Mouse (Mus musculus) hindbrain, postnatal 0 days (tissue): ENCODE results near the gene Pinlyp. TPM values are rescaled to one million over a fixed set of nuclear protein-coding genes. Genes with fewer than 3 reads are reported as not detected.
"Not testable (repeated sequence)": the region's sequence is repeated elsewhere in the genome, so short reads cannot be mapped to it uniquely, and the experiment has no call there.

Experiments used
- ATAC-seq: fragments of 200-750 bp; cut with Nextera tagmentation; 2 replicates; pipeline ENCODE4 v1.8.0; 2017; ENCODE audit warnings: mild to moderate bottlenecking, moderate TSS enrichment, moderate library complexity
- DNase-seq: peaks from one replicate; pipeline ENCODE4 v3.0.0-alpha.2; 2015; ENCODE audit warnings: low spot score
- H3K27ac ChIP-seq: fragments of 300-500 bp; sonication (generic); 2 replicates; pipeline ENCODE4 v1.5.1; 2014; ENCODE audit warnings: mild to moderate bottlenecking
- H3K27me3 ChIP-seq: fragments of 300-500 bp; sonication (generic); 2 replicates; pipeline ENCODE4 v1.6.1; 2014; ENCODE audit warnings: low read length, mixed read lengths; ENCODE audit not compliant: insufficient read depth
- H3K36me3 ChIP-seq: fragments of 300-500 bp; sonication (generic); 2 replicates; pipeline ENCODE4 v1.6.1; 2014; ENCODE audit warnings: low read length, mixed read lengths; ENCODE audit not compliant: insufficient read depth
- H3K4me1 ChIP-seq: fragments of 300-500 bp; sonication (generic); 2 replicates; pipeline ENCODE4 v1.6.1; 2014; ENCODE audit warnings: antibody characterized with exemption, low read length, mixed read lengths; ENCODE audit not compliant: insufficient read depth
- H3K4me2 ChIP-seq: fragments of 300-500 bp; sonication (generic); 2 replicates; pipeline ENCODE4 v1.6.1; 2014; ENCODE audit warnings: low read depth, mild to moderate bottlenecking, low read length, moderate library complexity, mixed read lengths
- H3K4me3 ChIP-seq: fragments of 300-500 bp; sonication (generic); 2 replicates; pipeline ENCODE4 v1.5.1; 2014; ENCODE audit warnings: low read length
- H3K9ac ChIP-seq: fragments of 300-500 bp; sonication (generic); replicated peaks from 2 replicates; pipeline ENCODE4 v1.6.1; 2014; ENCODE audit warnings: mild to moderate bottlenecking, low read length, moderate library complexity, mixed read lengths
- H3K9me3 ChIP-seq: fragments of 300-500 bp; sonication (generic); 2 replicates; pipeline ENCODE4 v1.6.1; 2016; ENCODE audit warnings: low read length, mixed read lengths
- CTCF ChIP-seq: IDR thresholded peaks from 2 replicates; pipeline ENCODE4 v1.5.1; 2016; ENCODE audit warnings: antibody characterized with exemption, control low read depth, low read depth
- WGBS: fragments of 180-500 bp; shearing (Covaris S2); extraction: QIAGEN DNeasy Blood & Tissue Kit; methylation state at CpG from one replicate; pipeline ENCODE4 v1.1.7; 2014; 5-methylcytosine and 5-hydroxymethylcytosine counted together
- polyA plus RNA-seq: library from polyadenylated mRNA; unstranded; fragments of >200 nt; fragmentation: Nextera tagmentation; extraction: Ambion mirVana; gene quantifications from 2 replicates; pipeline ENCODE4 v1.2.1, GENCODE M21; 2015
- total RNA-seq: library from RNA; depleted of rRNA; stranded (reverse); fragments of >200 nt; gene quantifications from 2 replicates; pipeline ENCODE4 v1.2.3, GENCODE M21; 2014

Gene Pinlyp
- total and polyA plus RNA-seq, 2 experiments from 2014 or later = not detected

DNA sequence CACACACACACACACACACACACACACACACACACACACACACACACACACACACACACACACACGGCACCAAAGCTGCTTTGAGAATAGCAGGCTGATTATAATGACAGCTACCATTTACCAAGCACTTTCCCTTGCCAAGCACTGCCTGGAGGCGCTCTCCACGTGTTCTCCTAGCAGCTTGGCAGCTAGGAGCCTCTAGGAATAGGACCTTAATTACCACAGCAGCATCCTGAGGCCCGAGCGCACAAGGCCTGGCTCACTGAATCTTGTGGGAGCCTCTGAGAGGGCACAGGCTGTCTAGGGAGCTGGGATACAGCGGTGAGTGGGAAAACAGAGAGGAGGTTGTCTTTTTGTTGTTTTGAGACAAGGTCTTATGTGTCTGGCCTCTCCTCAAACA lies 28.3 kb downstream of the Pinlyp start:
- TF ChIP-seq CTCF = no peak
- Histone ChIP-seq H3K9ac (no peak overlapping the region), H3K9me3 (no peaks in the 10 kb centered on the region), H3K4me2 (no peak overlapping the region), H3K4me1 (no peaks in the 10 kb centered on the region), H3K27me3 (no peaks in the 10 kb centered on the region), H3K36me3 (no peaks in the 10 kb centered on the region), H3K27ac (peak overlapping the region; percentile 45), H3K4me3 (no peak overlapping the region)
- 34% methylated on average over 6 of the region's 6 CpGs for WGBS
- peak; percentile 47 for DNase-seq
- ATAC-seq = peak; percentile 48

DNA sequence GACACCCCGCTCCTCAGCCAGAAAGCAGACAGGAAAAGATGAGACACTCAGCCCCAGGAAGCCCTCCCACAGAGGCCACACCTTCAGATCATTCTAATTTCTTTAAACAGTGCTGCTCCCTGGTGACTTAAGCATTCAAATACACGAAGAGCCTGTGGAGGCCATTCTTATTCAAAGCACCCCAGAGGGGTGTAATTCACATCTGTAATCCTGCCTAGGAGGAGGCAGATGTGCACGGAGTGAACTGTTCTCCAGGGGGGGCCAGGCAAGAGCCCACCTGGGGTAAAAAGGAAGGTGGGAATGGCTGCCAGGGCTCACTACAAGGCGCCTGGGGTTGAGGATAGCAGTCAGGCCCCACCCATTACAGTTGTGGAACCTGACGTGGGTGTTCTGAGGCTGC lies 28.8 kb downstream of the Pinlyp start:
- ATAC-seq = no peak
- Histone ChIP-seq H3K9ac (no peak overlapping the region), H3K27me3 (no peaks in the 10 kb centered on the region), H3K27ac (peak overlapping the region; percentile 32; the same call in 1 of the 2 replicates), H3K9me3 (no peaks in the 10 kb centered on the region), H3K36me3 (no peaks in the 10 kb centered on the region), H3K4me1 (no peaks in the 10 kb centered on the region), H3K4me3 (no peak overlapping the region), H3K4me2 (no peak overlapping the region)
- WGBS = 37% methylated on average over 5 of the region's 5 CpGs
- no peak for DNase-seq
- no peak for TF ChIP-seq CTCF

DNA sequence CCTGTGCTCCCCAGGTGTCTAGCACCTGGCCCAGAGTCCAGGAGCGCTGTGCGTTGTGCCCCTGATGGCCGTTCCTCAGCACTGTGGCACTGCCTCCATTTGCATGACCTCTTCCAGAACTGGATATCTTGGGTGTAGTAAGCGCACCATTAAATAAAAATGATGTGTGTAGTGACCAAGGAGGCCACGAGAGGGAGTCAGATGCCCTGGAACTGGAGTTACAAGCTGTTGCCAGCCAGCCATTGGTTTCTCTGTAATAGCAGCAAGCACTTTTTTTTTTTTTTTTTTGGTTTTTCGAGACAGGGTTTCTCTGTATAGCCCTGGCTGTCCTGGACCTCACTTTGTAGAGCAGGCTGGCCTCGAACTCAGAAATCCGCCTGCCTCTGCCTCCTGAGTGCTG lies 29.6 kb downstream of the Pinlyp start:
- peak; percentile 58 for TF ChIP-seq CTCF
- H3K4me2 ChIP-seq, H3K9ac ChIP-seq, H3K27ac ChIP-seq, H3K4me3 ChIP-seq, H3K27me3 ChIP-seq, H3K9me3 ChIP-seq, H3K4me1 ChIP-seq, H3K36me3 ChIP-seq: not testable (repeated sequence)
- ATAC-seq (peak; percentile 31), DNase-seq (peak; percentile 74)
- 65% methylated on average over 8 of the region's 8 CpGs for WGBS

DNA sequence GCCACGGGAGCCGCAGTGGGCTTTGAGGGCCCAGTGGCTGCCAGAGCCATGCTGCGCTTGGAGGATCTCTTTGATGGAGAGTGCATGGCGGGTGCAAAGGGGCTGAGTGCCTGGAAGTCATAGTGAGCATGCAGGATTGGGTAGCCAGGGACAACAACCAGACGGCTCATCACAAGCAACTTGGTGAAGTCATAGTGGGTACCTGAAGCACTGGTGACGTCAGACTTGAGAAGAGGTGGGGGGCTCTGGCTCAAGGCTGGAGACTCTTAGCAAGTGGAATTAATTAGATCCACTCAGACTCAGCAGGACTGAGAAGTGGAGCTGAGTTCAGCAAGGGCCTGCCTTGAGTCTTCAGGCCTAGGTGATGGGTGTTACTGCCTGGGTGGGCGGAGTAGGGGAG lies 33.6 kb downstream of the Pinlyp start, which contains the start of gene AC161166.1:
AC161166.1 (minus strand) TSS at position 101 of the 400 bp plus-strand sequence.
- no peaks in the 10 kb centered on the region for H3K27me3 ChIP-seq
- no peak for TF ChIP-seq CTCF
- ATAC-seq (no peak), DNase-seq (no peak)
- no peak within 1 kb of the TSS for H3K9ac ChIP-seq
- no peaks in the 10 kb centered on the region for H3K36me3 ChIP-seq
- H3K4me1 ChIP-seq = peaks cover 4% of the 10 kb centered on the region
- no peak within 1 kb of the TSS for H3K4me3 ChIP-seq
- no peak within 1 kb of the TSS for H3K4me2 ChIP-seq
- H3K9me3 ChIP-seq = no peaks in the 10 kb centered on the region
- WGBS = 87% methylated on average over 7 of the region's 7 CpGs
- no peak within 1 kb of the TSS for H3K27ac ChIP-seq

DNA sequence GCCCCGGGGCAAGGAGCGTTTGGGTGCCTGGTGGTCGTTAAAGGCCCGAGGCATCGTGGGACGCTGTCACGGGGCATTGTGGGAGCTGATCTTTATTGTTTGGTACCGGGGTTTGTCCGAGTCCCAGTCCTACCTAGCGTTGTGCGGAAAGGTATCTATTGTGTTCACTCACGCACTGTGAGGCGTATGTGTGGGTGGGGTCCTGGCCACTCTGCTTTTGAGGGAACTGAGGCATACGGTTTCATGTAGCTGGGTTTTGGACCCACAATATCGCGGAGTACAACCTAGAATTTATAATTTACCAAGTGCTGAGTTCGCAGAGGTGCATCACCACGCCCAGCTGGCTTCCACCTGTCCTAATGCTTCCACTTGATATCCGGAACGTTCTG lies 38.2 kb downstream of the Pinlyp start:
- Histone ChIP-seq H3K4me2 (peak overlapping the region; percentile 80), H3K27me3 (no peaks in the 10 kb centered on the region), H3K4me1 (peaks cover 14% of the 10 kb centered on the region), H3K9me3 (no peaks in the 10 kb centered on the region), H3K27ac (peak overlapping the region; percentile 100), H3K9ac (peak overlapping the region; percentile 78), H3K4me3 (peak overlapping the region; percentile 60), H3K36me3 (0 out of 2 replicates have a peak, but pooled peaks cover under 1% of the 10 kb centered on the region)
- 1% methylated on average over 20 of the region's 20 CpGs for WGBS
- peak; percentile 2 for ATAC-seq
- TF ChIP-seq CTCF = no peak
- no peak for DNase-seq

DNA sequence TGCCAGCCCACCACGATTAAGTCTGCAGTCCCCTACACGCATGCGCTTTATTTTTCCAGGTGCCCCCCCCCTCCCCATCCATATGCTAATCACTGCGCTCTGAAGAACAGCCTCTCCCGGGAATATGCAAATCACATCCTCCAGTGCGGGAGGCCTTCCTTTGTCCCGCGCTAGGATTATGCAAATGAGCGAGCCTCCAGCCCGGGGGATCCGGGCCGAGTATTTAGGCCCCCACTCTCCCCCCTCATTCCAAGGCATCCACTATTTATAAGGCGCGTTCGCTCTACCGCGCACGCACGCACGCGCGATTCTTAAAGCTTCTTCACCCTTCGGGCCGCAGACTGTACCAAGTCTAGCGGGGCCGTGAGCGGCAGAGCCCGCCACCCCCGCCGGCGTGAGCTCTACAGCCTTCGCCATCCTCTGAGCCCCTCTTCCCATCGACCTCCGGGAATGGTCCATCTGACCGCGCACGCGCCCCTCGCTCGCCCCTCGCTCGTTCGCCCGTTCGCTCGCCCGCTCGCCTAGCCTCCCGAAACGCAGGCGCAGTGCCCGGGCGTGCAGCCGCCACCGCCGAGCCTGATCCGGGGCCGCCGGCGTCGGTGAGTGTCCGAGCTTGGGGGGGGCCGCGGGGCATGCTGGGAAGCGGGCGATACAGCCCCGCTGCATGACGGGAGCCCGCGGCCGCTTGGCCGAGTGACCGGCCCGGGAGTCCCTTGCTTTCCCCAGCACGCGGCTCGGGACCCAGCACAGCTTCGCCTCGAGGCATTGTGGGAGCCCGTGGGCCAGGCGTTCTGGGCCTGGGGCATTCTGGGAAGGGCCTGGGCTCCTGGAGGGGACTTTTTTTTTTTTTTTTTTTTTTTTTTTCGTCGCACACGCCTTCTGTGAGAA lies 38.8 kb downstream of the Pinlyp start, which contains the start of gene Zfp428:
Zfp428 (plus strand) TSS at position 169 of the 888 bp plus-strand sequence.
- Histone ChIP-seq H3K36me3 (0 out of 2 replicates have a peak, but pooled peaks cover 6% of the 10 kb centered on the region), H3K9ac (peak within 1 kb of the TSS; percentile 78), H3K9me3 (no peaks in the 10 kb centered on the region), H3K4me1 (peaks cover 14% of the 10 kb centered on the region), H3K4me3 (peak within 1 kb of the TSS; percentile 60), H3K27ac (peak within 1 kb of the TSS; percentile 100), H3K4me2 (peak within 1 kb of the TSS; percentile 80), H3K27me3 (no peaks in the 10 kb centered on the region)
- DNase-seq (peak; percentile 96), ATAC-seq (peak; percentile 94)
- under 1% methylated on average over 81 of the region's 84 CpGs for WGBS
- no peak for TF ChIP-seq CTCF

DNA sequence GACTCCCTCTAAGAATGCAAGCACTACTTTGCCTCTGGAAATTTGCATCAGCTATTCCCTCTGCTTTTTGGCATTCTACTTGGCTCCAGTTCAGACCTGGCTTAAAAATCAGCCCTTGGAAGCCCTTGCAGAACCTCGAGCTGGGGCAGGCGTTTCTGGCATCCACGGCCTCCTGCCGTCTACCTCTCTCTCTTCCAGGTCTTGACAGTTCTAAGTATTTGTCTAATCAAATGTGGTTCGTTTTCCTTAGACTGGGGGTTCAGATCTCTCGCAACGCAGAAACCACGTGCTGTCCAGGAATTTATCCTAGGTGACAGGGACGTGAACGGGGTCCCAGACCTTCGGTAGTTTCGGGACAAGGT lies 39.5 kb downstream of the Pinlyp start:
- 0% methylated on average over 12 of the region's 12 CpGs for WGBS
- H3K9me3 ChIP-seq = no peaks in the 10 kb centered on the region
- DNase-seq (peak; percentile 81), ATAC-seq (peak; percentile 11)
- H3K4me1 ChIP-seq = peaks cover 14% of the 10 kb centered on the region
- H3K36me3 ChIP-seq = 0 out of 2 replicates have a peak, but pooled peaks cover 6% of the 10 kb centered on the region
- H3K27me3 ChIP-seq = no peaks in the 10 kb centered on the region
- peak overlapping the region; percentile 100 for H3K27ac ChIP-seq
- peak overlapping the region; percentile 60 for H3K4me3 ChIP-seq
- H3K9ac ChIP-seq = peak overlapping the region; percentile 78
- H3K4me2 ChIP-seq = peak overlapping the region; percentile 80
- TF ChIP-seq CTCF = no peak
